Mouse (Mus musculus): ENCODE data around the gene Rhot1. TPM values are rescaled to one million over a fixed set of nuclear protein-coding genes. Genes with fewer than 3 reads are reported as not detected.

Rhot1 gene
- polyA plus RNA-seq, 1 experiment from 2014 or later = 48.3 TPM

DNA sequence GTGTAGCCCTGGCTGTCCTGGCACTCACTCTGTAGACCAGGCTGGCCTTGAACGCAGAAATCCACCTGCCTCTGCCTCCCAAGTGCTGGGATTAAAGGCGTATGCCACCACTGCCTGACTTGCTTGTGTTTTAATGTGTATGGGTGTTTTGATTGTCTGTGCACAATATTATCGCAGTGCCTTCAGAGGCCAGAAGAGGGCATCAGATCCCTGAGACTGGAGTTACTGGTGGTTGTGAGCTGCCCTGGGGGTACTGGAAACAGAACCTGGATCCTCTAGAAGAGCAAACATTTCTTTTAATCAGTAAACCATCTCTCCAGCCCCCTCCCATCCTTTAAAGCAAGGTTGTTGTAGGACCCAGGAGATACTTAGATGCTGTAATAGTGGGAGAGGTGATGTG is 94.9 kb downstream of the Rhot1 start:
- Histone ChIP-seq H3K9me3 (replicated peaks; ENCODE audit: control insufficient read depth, low read length) (0 out of 2 replicates have a peak, but pooled peaks cover 3% of the 10 kb centered on the region), H3K4me2 (ENCODE audit: low read depth, low read length) (no peak overlapping the region), H3K4me1 (ENCODE audit: control insufficient read depth, insufficient read depth, low read length) (peaks cover 15% of the 10 kb centered on the region), H3K9ac (ENCODE audit: low read length) (no peak overlapping the region), H3K36me3 (ENCODE audit: control insufficient read depth, insufficient read depth, low read length) (no peaks in the 10 kb centered on the region), H3K27ac (ENCODE audit: low read length) (no peak overlapping the region), H3K4me3 (replicated peaks; ENCODE audit: low read length) (no peak overlapping the region), H3K27me3 (ENCODE audit: control insufficient read depth, insufficient read depth, low read length) (peaks cover 11% of the 10 kb centered on the region)
- ATAC-seq (ENCODE audit: insufficient read depth, low FRiP score) = no peak
- WGBS = 79% methylated on average over 3 of the region's 3 CpGs

GRCm38 (mm10) chr11:80304846-80305245 is 96.0 kb downstream of the Rhot1 start:
- H3K4me3 ChIP-seq (replicated peaks; ENCODE audit: low read length) = no peak overlapping the region
- H3K27me3 ChIP-seq (ENCODE audit: control insufficient read depth, insufficient read depth, low read length) = peaks cover 11% of the 10 kb centered on the region; the same call in 1 of the 2 replicates
- H3K36me3 ChIP-seq (ENCODE audit: control insufficient read depth, insufficient read depth, low read length) = no peaks in the 10 kb centered on the region
- H3K9me3 ChIP-seq (replicated peaks; ENCODE audit: control insufficient read depth, low read length) = 0 out of 2 replicates have a peak, but pooled peaks cover 3% of the 10 kb centered on the region
- peaks cover 12% of the 10 kb centered on the region for H3K4me1 ChIP-seq (ENCODE audit: control insufficient read depth, insufficient read depth, low read length)
- no peak overlapping the region for H3K4me2 ChIP-seq (ENCODE audit: low read depth, low read length)
- ATAC-seq (ENCODE audit: insufficient read depth, low FRiP score) = no peak
- H3K9ac ChIP-seq (ENCODE audit: low read length) = no peak overlapping the region
- no peak overlapping the region for H3K27ac ChIP-seq (ENCODE audit: low read length)
- WGBS = 72% methylated on average over 10 of the region's 10 CpGs

DNA sequence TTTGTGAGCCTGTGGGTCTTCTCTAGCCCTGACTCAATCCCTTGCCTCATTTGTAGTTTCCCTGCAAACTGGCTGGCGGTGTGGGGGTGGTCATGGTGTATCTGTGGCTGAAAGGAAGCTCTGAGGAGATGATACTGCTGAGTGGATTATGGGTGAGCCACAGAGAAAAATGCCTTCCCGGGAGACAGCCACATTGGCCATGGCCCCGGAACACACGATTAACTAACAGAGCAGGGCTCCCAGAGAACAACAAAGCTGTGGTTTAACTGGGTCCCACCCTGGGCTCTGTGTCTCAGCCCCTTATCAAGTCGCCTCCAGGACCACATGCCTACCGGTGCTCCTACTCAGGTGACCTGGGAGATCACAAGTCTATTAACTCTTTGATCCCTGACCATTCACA is 99.7 kb downstream of the Rhot1 start:
- H3K27ac ChIP-seq (ENCODE audit: low read length) = no peak overlapping the region
- ATAC-seq (ENCODE audit: insufficient read depth, low FRiP score) = no peak
- H3K36me3 ChIP-seq (ENCODE audit: control insufficient read depth, insufficient read depth, low read length) = no peaks in the 10 kb centered on the region
- no peak overlapping the region for H3K9ac ChIP-seq (ENCODE audit: low read length)
- H3K9me3 ChIP-seq (replicated peaks; ENCODE audit: control insufficient read depth, low read length) = 0 out of 2 replicates have a peak, but pooled peaks cover 3% of the 10 kb centered on the region
- 51% methylated on average over 6 of the region's 6 CpGs for WGBS
- H3K4me1 ChIP-seq (ENCODE audit: control insufficient read depth, insufficient read depth, low read length) = no peaks in the 10 kb centered on the region
- H3K4me3 ChIP-seq (replicated peaks; ENCODE audit: low read length) = no peak overlapping the region
- H3K27me3 ChIP-seq (ENCODE audit: control insufficient read depth, insufficient read depth, low read length) = no peaks in the 10 kb centered on the region
- no peak overlapping the region for H3K4me2 ChIP-seq (ENCODE audit: low read depth, low read length)

DNA sequence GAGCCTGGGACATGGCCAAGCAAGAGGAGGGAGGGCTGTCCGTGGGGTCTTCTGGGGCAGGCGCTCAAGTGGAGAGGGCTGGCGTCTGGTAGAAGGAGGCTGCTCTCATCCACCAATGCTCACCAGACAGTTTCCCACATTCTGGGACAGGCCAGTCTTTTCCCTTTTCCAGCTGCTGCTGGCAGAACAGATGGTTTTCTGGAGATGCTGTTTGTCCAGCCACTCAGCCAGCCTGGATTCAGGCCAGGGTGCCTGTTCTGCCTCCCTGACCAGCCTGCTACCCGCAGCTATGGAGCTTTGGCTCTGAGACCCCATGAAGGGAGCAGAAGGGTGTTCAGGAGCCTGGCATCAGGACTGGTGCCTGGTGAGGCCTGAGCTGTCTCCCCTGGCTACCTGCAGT is 102.5 kb downstream of the Rhot1 start:
- WGBS = 53% methylated on average over 4 of the region's 4 CpGs
- ATAC-seq (ENCODE audit: insufficient read depth, low FRiP score) = no peak
- no peak overlapping the region for H3K27ac ChIP-seq (ENCODE audit: low read length)
- H3K9ac ChIP-seq (ENCODE audit: low read length) = no peak overlapping the region
- no peaks in the 10 kb centered on the region for H3K36me3 ChIP-seq (ENCODE audit: control insufficient read depth, insufficient read depth, low read length)
- H3K27me3 ChIP-seq (ENCODE audit: control insufficient read depth, insufficient read depth, low read length) = no peaks in the 10 kb centered on the region
- H3K9me3 ChIP-seq (replicated peaks; ENCODE audit: control insufficient read depth, low read length) = no peaks in the 10 kb centered on the region
- H3K4me2 ChIP-seq (ENCODE audit: low read depth, low read length) = no peak overlapping the region
- no peak overlapping the region for H3K4me3 ChIP-seq (replicated peaks; ENCODE audit: low read length)
- no peaks in the 10 kb centered on the region for H3K4me1 ChIP-seq (ENCODE audit: control insufficient read depth, insufficient read depth, low read length)

GRCm38 (mm10) chr11:80312049-80312448 is 103.2 kb downstream of the Rhot1 start:
- H3K27me3 ChIP-seq (ENCODE audit: control insufficient read depth, insufficient read depth, low read length) = no peaks in the 10 kb centered on the region
- no peaks in the 10 kb centered on the region for H3K4me1 ChIP-seq (ENCODE audit: control insufficient read depth, insufficient read depth, low read length)
- no peak overlapping the region for H3K27ac ChIP-seq (ENCODE audit: low read length)
- no peak overlapping the region for H3K4me3 ChIP-seq (replicated peaks; ENCODE audit: low read length)
- no peak overlapping the region for H3K9ac ChIP-seq (ENCODE audit: low read length)
- no peak overlapping the region for H3K4me2 ChIP-seq (ENCODE audit: low read depth, low read length)
- H3K9me3 ChIP-seq (replicated peaks; ENCODE audit: control insufficient read depth, low read length) = no peaks in the 10 kb centered on the region
- 35% methylated on average over 2 of the region's 2 CpGs for WGBS
- no peaks in the 10 kb centered on the region for H3K36me3 ChIP-seq (ENCODE audit: control insufficient read depth, insufficient read depth, low read length)
- ATAC-seq (ENCODE audit: insufficient read depth, low FRiP score) = no peak

- Histone ChIP-seq H3K27ac (ENCODE audit: low read length) (no peak overlapping the region), H3K36me3 (ENCODE audit: control insufficient read depth, insufficient read depth, low read length) (no peaks in the 10 kb centered on the region), H3K4me2 (ENCODE audit: low read depth, low read length) (no peak overlapping the region), H3K4me1 (ENCODE audit: control insufficient read depth, insufficient read depth, low read length) (no peaks in the 10 kb centered on the region), H3K9ac (ENCODE audit: low read length) (no peak overlapping the region), H3K4me3 (replicated peaks; ENCODE audit: low read length) (no peak overlapping the region), H3K27me3 (ENCODE audit: control insufficient read depth, insufficient read depth, low read length) (no peaks in the 10 kb centered on the region), H3K9me3 (replicated peaks; ENCODE audit: control insufficient read depth, low read length) (no peaks in the 10 kb centered on the region)
- ATAC-seq (ENCODE audit: insufficient read depth, low FRiP score) = no peak
- 4% methylated on average over 6 of the region's 6 CpGs for WGBS
These were observed 103.7 kb downstream of the Rhot1 start for GRCm38 (mm10) chr11:80312565-80312964.

DNA sequence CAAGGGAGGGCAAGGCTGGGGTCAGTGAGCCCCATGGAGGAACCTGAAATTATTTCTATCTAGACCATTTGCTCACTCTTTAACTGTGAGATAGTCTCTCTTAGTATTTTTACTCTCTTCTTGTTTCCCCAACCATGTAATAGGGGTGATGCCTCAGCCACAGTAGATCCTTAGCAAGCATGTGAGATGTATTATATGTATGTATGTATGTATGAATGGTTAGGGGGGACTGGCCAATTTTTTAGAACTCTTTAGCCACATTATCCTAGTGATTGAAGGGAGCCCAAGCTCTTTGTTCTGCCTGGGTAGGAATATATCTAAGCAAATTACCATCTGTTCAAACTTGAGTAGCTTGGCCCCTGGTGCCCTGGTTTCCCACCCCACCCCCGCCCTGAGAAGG is 104.6 kb downstream of the Rhot1 start:
- no peak for ATAC-seq (ENCODE audit: insufficient read depth, low FRiP score)
- H3K36me3 ChIP-seq (ENCODE audit: control insufficient read depth, insufficient read depth, low read length) = no peaks in the 10 kb centered on the region
- H3K4me1 ChIP-seq (ENCODE audit: control insufficient read depth, insufficient read depth, low read length) = no peaks in the 10 kb centered on the region
- no peaks in the 10 kb centered on the region for H3K9me3 ChIP-seq (replicated peaks; ENCODE audit: control insufficient read depth, low read length)
- H3K27me3 ChIP-seq (ENCODE audit: control insufficient read depth, insufficient read depth, low read length) = no peaks in the 10 kb centered on the region
- 62% methylated on average over 1 of the region's 1 CpGs for WGBS
- H3K4me3 ChIP-seq (replicated peaks; ENCODE audit: low read length) = no peak overlapping the region
- H3K4me2 ChIP-seq (ENCODE audit: low read depth, low read length) = no peak overlapping the region
- H3K9ac ChIP-seq (ENCODE audit: low read length) = no peak overlapping the region
- H3K27ac ChIP-seq (ENCODE audit: low read length) = no peak overlapping the region

DNA sequence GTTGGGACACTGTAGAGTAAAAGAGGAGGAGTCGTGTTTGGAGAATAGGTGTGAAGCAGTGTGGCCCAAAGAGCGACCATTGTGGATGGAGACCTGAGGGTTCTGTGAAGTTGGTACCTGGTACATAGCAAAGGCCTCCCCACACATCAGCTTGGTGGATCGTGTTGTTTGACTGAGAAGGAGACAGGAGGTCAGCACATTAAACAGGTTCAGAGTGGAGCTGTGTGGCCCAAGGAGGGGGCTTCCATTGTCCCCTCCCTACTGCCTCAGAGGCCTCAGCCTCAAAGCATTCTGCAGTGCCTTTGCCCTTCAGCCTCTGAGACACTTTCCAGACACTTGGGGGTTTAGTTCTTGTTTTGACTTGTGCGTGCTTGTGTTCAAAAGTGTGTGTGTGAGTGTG is 105.1 kb downstream of the Rhot1 start:
- Histone ChIP-seq H3K4me2 (ENCODE audit: low read depth, low read length) (no peak overlapping the region), H3K4me3 (replicated peaks; ENCODE audit: low read length) (no peak overlapping the region), H3K36me3 (ENCODE audit: control insufficient read depth, insufficient read depth, low read length) (no peaks in the 10 kb centered on the region), H3K4me1 (ENCODE audit: control insufficient read depth, insufficient read depth, low read length) (no peaks in the 10 kb centered on the region), H3K27me3 (ENCODE audit: control insufficient read depth, insufficient read depth, low read length) (no peaks in the 10 kb centered on the region), H3K27ac (ENCODE audit: low read length) (no peak overlapping the region), H3K9me3 (replicated peaks; ENCODE audit: control insufficient read depth, low read length) (no peaks in the 10 kb centered on the region), H3K9ac (ENCODE audit: low read length) (no peak overlapping the region)
- ATAC-seq (ENCODE audit: insufficient read depth, low FRiP score) = no peak
- WGBS = 75% methylated on average over 4 of the region's 4 CpGs

GRCm38 (mm10) chr11:80315743-80316639 is 107.2 kb downstream of the Rhot1 start:
- 67% methylated on average over 10 of the region's 10 CpGs for WGBS
- ATAC-seq (ENCODE audit: insufficient read depth, low FRiP score) = no peak; the same call in 1 of the 2 replicates

More at GRCm38 (mm10) chr11:80315743-80316639, 107.2 kb downstream of the Rhot1 start:
- H3K27ac ChIP-seq (ENCODE audit: low read length) = no peak overlapping the region
- no peaks in the 10 kb centered on the region for H3K36me3 ChIP-seq (ENCODE audit: control insufficient read depth, insufficient read depth, low read length)
- no peaks in the 10 kb centered on the region for H3K27me3 ChIP-seq (ENCODE audit: control insufficient read depth, insufficient read depth, low read length)
- H3K4me2 ChIP-seq (ENCODE audit: low read depth, low read length) = no peak overlapping the region
- no peaks in the 10 kb centered on the region for H3K9me3 ChIP-seq (replicated peaks; ENCODE audit: control insufficient read depth, low read length)
- no peak overlapping the region for H3K4me3 ChIP-seq (replicated peaks; ENCODE audit: low read length)
- H3K9ac ChIP-seq (ENCODE audit: low read length) = no peak overlapping the region
- H3K4me1 ChIP-seq (ENCODE audit: control insufficient read depth, insufficient read depth, low read length) = no peaks in the 10 kb centered on the region
